Mouse (Mus musculus) heart, adult 2 months (tissue): Measurements from ENCODE around the gene Fgd6.

ENCODE experiments used
- EP300 ChIP-seq: fragments of 200-500 bp; IDR thresholded peaks from 2 replicates; pipeline ENCODE4 v1.6.1; 2011; ENCODE audit warnings: low read depth, low read length, control low read depth; ENCODE audit not compliant: insufficient read depth
- POLR2A ChIP-seq: fragments of 200-500 bp; IDR thresholded peaks from 2 replicates; pipeline ENCODE4 v1.6.1; 2011; ENCODE audit warnings: mild to moderate bottlenecking, low read depth, low read length, control low read depth; ENCODE audit not compliant: insufficient read depth

GRCm38 (mm10) chr10:94068701-94069100 lies 32.9 kb downstream of the Fgd6 start:
- TF ChIP-seq POLR2A = no peak
- no peak for TF ChIP-seq EP300
